Mouse (Mus musculus): ENCODE data around the gene Scarb1. TPM values are rescaled to one million over a fixed set of nuclear protein-coding genes. Genes with fewer than 3 reads are reported as not detected.

Scarb1 gene
- total RNA-seq, 1 experiment from 2014 or later, result 1,757 TPM

- DNase-seq, result no peak
Measured at GRCm38 (mm10) chr5:125331811-125332210, 9.1 kb downstream of the Scarb1 start.

DNA sequence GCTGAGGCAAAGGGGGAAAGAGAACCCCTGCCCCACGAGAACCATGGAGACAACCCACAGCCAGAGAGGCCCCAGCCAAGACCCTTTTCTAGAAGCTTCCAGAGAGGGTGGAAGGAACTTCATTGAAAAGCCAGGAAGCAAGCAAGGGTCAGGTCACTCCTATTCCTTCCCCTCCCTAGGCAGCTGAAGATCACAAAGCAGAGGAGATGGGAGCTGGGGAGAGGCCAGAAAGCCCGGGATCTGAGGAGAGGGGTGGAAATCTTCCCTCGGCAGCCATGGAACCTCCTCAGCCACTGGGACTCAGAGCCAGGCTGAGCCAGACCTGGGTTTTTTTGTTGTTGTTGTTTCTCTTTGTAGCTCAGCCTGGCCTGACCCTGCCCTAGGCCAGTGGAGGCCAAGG lies 9.8 kb downstream of the Scarb1 start:
- DNase-seq, result no peak

DNA sequence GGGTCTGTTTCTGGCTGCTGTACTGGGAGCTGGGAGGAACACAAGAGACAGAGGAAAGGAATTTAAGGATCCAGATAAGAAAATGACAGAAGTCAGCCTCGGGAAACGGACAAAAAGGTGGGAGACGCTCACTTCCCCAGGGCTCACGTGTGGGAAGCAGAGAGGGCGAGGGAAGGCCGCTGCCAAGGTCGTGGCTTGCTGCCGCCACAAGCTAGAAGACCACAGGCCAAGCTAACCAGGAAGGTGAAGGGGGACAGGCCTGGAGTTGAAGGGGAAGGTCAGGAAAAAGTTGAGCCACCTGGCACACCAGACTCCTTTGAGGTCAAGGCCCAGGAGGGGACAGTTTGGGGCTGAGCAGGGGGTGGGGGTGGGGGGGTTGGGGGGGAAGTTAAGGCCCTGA lies 10.2 kb downstream of the Scarb1 start:
- DNase-seq, result peak; percentile 62

DNA sequence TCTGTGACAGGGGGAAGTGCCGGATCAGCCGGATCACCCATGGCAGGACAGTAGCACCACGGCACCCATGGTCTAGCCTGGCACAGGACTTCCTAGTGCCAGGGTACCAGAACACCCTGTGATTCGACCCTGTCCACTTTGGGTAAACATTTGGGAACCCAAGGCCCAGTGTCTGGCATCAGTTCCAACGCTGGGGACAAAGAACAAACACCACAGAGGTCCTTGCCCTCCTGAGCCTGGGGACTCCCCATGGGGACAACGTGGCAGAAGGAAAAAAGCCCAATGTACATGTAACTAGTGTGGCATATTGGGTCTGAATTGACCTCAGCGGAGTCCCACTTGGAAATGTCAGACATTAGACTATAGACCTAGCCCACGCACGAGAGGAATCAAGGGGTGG lies 10.7 kb downstream of the Scarb1 start:
- DNase-seq, result no peak

DNA sequence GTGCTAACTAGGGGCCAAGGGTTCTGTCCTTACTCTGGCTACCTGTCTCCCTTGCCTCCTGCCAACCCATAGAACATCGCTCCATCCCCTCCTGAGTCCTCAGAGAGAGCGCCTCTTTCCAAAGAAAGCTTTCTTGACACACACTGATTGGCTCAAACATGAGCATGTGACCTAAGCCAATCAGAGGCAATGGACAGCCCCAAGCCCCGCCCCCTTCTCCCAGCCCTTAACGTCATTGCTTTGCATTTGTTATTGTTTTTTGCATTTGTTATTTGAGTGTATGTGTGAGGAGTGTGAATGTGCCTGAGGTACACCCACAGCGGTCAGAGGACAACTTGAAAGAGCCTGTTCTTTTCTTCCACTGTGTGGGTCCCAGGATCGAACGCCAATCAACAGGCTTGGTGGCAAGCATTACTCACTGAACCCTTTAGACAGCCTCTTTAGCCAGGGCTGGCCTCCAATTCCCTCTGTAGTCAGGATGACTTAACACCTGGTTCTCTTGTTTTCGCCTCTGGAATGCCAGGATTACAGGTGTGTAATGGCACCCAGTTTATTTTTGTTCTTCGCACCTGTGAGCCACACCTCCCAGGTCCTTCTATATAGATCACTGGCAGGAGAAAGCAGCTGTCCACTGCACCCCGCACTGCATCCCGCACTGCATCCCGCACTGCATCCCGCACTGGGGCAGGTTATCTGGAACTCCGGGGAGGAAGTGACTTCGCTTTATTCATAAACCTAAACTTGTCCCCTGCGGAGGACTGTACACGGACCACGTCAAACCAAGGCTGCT lies 13.1 kb downstream of the Scarb1 start:
- no peak for DNase-seq

GRCm38 (mm10) chr5:125326351-125326750 lies 14.5 kb downstream of the Scarb1 start:
- DNase-seq, result peak; percentile 65

DNA sequence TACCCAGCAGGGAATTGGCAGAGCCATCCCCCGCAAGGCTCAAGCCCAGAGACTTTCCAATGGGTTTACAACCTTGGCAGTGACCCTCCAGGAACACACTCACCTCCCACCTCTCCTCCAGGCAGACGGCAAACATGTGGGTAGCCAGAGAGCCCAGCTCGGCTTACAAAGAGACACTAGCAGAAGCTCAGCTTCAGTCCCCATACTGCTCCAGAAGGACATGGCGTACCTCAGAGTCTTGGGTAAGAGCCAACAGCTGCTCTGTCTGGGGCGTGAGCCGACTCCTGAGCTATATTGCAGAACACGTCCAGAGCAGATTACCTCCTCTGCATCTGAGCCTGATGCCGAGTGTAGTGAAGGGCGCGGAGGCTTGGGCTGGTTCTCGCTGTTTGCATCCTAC lies 15.0 kb downstream of the Scarb1 start:
- DNase-seq, result peak; percentile 58

GRCm38 (mm10) chr5:125325285-125325684 lies 15.6 kb downstream of the Scarb1 start:
- DNase-seq, result peak; percentile 64

DNA sequence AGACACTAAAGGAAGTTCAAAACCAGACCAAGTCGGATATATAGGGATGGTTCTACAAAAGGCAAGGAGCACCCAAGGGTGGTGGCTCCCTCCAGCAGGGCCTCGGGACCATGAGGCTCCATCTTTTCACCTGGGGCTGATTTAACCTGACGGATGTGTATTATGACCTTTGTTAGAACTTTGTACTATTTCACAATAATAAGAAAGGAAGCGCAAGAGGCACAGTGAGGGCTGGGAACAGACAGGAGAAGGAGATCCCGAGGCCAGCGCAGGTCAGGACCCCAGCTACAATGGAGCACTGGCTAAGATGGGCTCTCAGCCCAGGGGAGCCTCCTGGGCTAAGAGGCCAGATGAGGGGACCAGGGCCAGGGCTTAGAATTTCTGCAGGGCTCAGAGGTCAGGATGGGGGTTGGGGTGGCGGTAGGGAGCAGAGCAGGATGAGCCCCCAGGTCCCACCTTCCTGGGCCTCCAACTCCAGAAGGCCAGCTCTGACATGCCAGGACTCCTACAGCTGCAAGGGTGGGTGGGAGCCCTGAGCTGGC lies 16.9 kb downstream of the Scarb1 start:
- no peak for DNase-seq

GRCm38 (mm10) chr5:125323128-125323527 lies 17.8 kb downstream of the Scarb1 start:
- peak; percentile 82 for DNase-seq

DNA sequence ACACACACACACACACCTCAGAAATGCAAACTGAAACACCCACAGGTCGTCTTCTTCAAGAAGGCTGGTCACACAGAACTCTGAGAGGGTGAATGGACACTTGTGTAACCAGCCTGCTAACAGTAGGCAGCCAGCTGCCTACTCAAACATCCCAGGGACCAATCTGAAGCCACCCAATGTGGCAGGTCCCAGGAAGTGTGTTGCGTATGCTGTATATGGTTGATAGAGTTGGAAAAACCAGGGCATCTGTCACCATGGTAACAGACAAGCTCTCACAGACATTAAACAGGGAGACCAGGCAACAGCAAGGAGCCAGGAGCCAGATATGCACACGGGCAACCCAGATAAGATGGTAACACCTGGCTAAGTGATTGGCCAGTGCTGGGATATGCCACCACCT lies 19.1 kb downstream of the Scarb1 start:
- DNase-seq, result no peak

DNA sequence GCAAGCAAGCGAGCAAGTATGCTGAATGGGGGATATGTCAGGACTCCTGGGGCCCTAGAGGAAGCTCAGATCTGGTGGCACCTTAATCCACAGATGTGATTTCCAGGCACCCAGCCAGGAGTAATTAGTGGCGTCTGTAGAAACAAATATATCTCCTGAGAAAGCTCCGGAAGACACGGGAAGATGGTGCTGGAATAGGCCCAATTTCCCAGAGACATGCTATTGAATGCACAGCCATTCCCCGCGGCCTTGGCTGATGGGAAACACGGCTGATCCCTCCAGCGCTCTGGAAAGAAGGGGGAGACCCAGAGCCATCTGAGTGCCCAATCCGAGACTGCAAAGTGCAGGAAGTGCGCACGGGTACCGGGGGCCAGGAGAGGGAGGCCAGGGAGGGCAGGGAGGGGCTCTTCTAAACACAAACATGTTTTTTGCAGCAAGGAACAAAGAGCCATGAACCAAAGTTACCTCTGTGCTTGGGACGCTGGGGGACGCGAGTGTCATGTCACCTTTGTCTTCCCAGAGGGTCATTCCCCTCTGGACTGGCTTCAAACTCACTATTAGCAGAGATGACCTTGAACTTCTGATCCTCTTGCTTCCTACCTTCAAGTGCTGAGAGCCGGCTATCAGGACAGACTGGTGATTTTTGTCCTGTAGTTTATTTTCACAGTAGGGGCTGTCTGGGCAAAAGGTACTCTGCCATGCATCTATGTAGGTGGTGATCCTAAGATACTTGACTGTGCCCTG lies 21.7 kb downstream of the Scarb1 start:
- peak; percentile 77 for DNase-seq

DNA sequence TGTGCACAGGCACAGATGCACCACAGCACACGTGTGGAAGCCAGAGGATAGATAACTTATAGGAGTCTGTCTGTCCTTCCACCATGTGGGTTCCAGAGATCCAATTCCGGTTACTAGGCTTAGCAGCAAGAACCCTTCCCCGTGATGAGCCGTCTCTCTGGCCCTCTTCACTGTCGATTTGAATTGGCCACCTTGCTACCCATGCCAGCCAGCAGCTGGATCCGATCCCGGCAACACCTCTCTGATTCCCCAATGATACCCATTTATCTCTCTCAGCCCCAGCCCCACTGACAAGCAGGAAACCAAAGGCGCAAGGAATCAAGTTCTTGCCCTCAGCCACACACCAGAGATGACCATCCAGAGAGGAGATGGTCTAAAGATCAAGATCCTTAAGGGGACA lies 22.9 kb downstream of the Scarb1 start:
- no peak for DNase-seq

DNA sequence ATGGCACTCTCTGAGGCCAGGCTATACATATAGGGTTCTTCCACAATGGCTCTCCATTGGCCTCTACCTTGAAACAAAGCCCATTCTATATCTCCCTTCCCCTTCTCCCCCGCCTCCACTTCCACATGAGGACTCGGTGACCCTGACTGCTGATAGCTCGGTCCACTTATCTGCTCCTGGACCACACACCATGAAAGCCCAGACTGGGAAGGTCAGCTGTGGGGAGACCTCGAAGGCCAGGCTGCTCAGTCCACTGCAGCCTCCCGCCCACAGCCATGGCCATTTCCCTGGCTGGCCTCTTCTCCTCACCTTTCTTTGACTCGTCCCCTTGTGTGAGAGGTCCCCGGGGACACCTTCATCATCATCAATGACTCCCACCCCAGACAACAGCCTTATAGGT lies 23.6 kb downstream of the Scarb1 start:
- peak; percentile 79 for DNase-seq

DNA sequence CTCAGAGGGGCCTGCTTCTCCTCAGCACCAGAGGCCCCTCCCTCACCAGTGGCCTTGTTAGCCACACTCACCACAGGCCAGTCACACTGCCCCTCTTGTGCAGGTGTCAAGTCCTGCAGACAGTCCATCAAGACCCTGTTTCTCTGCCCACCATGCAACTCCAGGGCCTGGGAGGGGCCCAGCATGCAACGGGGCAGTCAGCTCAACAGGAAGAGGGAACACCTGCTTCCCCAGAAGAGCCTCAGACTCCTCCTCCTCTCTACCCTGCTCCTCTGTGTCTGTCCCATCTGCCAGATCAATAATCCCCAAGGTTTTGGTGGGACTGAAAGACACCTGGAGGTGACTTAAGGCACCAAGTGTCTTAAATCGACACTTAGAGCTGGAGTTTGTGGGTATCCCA lies 24.1 kb downstream of the Scarb1 start:
- no peak for DNase-seq

GRCm38 (mm10) chr5:125315110-125315509 lies 25.8 kb downstream of the Scarb1 start:
- peak; percentile 57 for DNase-seq

DNA sequence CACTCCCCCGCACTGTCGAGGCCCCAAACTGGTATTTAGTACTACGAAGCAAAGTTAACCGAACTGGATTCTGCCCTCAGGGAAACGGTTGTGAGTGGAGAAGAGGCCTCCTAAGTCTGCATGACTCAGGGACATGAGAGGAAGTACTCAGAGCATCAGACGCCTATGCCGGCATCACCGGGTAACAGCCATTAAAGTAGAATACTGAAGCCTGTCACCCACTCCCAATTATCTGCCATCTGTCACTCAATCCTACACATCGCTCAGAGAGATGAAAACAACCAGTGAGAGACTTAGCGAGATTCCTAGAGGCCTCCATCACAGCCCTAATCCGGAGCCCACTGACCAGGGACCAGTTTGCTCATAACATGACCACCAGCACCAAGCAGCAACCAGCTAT lies 26.9 kb downstream of the Scarb1 start:
- no peak for DNase-seq

DNA sequence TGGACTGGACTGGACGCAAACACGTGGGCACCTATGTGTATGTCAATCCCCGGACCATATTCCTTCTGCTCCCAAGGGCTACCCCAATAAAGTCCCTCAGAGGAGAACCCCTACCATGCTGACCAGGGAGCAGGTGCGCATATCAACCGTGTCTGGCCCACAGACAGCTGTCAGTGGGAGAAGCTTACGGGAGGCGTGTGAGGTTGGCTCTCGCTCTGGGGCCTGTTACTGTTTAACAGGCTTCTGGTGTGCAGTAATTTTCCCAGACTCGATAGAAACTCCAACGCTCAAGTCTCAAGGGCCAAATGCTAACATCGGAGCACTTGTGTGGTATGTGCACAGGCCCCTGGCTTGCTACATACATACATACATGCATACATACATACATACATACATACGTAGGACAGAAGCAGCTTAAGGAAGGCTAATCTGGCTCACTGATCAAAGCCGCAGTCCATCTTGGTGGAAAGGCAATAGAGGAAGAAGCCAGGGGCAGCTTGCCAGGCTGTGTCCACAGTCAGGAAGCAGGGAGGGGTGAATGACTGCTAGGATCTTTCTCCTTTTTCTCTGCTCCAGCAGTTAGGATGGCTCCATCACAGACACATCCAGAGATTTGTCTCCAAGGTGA lies 27.8 kb downstream of the Scarb1 start:
- DNase-seq, result peak; percentile 80

DNA sequence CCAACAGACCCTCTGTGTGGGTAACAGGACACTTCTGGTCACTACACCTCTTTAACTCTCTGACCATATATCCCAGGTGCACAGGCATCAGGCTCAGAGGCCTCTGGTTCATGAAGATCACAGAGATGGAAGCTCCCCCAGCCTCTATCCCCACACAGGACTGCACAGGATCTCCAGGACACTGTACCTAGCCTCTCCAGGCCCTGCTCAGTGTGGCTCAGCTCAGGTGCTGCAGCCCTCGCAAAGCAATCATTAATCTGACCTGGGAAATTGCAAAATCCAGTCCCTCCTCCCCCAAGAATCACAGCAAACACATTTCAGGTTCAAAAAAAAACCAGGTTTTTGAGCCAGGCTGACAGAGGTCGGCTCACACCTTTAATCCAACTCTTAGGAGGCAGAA lies 29.9 kb downstream of the Scarb1 start:
- DNase-seq, result no peak

GRCm38 (mm10) chr5:125309193-125309592 lies 31.7 kb downstream of the Scarb1 start:
- peak; percentile 61 for DNase-seq

DNA sequence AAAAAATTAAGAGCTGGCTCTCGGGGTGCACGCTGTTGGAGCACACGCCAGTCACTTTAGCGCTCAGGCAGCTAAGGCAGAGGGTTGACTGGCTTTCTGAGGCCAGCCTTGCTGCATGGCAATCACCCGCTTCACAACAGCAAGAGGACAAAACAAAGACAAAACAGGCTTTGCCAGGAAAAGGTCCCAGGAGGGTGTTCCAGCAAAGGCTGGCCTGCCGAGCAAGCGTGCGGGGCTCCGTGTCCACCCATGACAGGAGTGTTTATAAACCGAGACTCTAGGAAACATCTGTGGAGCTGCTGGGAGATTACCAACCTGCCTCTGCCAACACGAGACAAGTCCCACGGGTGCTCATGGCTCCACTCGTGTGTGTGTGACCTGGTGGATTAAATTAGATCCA lies 34.1 kb downstream of the Scarb1 start:
- no peak for DNase-seq

DNA sequence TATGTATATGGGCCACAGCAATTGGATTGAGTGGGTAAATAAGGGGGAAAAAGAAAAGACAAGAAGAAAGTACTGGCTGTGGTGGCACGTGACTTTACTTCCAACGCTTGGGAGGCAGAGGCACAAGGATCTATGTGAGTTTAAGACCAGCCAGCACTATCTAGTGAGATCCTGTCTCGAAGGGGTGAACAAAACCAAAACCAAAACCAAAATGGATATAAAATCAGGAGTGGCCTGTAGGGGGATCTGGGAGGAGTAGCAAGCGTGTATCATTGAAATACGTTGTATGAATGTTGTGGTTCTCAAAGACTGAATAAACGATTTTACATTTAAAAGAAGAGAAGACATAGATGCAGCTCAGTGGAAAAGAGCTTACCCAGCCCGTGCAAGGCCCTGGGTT lies 34.5 kb downstream of the Scarb1 start:
- no peak for DNase-seq
